Mouse (Mus musculus) heart, postnatal 10 days (tissue): ENCODE measurements at regions not wholly inside any gene's neighbourhood (a gene's known extent, or its start where the extent isn't known, plus 50 kb on each side); places are given as distances from the start of the nearest gene placed in this dataset.

Experiments
- DNase-seq, 2 experiments: peaks; one replicate each; pipeline ENCODE4 v3.0.0; 2021
- intact Hi-C: fragments of 180-260 bp; cut with DNase I; formaldehyde crosslinking; loops from one replicate; pipeline ENCODE4 v1.15.1; 2025

DNA sequence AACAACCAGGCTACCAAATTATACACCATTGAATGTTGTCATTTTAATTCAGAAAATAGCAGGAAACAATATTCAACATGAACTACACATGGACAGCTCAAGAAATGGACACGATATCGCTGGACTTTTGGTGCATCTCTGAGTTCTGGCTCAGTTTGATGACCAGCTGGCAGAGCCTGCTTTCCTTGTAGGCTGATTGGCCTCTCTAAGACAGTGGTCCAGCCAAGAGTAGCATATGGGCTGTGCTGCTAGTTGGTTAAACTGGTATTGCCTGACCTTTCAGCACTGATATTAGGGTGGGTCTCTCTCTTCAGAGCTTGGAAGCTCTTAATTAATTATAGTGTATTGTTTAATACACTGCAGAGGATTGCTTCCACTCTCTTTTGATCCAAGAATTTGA, 705.8 kb upstream of the Ddx18 start:
- intact Hi-C loops, result no loop called here
- no peak for DNase-seq

DNA sequence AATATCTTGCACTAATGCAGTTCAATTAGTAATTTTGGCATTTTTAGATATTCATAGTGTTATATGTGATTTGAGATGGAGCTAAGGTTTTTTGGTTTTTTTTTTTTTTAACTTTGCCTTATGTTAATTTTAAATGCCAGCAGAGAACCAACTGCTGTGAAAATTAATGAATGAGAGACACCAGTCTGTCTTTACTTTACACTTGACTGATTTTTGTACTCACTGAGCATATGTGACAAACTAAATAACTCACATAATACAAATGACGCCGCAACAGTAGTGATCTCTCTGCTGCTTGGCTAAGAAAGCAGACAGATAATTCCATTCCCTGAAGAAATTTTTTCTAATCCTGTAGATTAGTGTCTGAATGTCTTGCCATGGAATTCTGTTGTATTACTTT, 675.2 kb upstream of the Ddx18 start:
- intact Hi-C loops, result no loop called here
- no peak for DNase-seq

DNA sequence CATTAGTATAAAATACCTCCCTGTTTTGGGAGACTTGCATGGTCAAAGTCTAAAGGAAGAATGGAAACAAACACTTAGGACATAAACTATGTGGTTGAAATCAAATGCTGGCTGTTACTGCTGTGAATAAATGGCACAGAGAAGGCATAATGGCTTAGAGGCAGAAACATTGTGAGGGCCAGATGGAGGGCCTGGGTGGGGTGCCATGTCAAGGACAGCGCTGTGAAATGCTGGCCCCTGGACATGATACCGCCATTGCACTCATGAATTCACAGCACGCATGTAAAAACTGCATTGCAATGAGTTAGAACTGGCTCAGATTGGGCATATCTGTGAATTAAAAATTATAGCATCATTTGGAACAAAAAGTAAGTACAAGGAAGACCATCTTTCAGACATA, 673.7 kb upstream of the Ddx18 start:
- no peak for DNase-seq
- intact Hi-C loops, result no loop called here

DNA sequence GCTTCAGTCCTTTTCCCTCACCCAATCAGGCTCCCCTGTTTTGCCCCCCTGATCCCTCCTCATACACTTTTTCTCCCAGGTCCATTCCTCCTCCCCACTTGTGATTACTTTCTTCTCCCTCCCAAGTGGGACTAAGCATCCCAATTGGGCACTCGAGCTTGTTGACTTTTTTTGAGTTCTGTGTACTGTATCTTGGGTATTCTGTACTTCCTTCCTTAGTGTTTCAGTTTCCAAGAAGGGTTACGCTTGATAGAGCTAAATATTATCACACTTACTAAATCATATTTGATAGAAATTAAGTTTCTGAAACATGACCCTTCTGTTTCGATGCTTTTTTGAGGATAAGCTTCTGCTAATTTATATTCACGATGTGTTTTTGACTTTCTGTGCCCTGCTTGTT, 662.7 kb upstream of the Ddx18 start:
- intact Hi-C loops, result no loop called here
- no peak for DNase-seq

DNA sequence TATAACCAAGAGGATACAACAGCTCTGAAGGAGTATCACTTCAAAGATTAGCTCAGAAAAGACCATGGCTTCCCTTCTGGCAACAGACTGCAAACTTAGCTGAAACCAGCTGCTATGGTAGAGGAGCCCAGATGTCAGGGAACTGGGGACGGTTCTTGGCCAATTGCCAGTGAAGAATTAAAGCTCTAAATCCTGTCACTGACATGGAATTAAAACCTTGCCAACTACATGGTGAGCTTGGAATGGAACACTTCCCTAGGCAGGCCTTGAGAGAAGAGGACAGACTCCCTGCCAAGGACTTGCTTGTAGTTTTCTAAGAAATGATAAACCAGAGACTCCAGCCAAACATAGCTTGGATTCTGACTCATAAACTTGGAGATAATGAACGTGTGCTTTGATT, 644.7 kb upstream of the Ddx18 start:
- peak; percentile 17 to 35 for DNase-seq
- intact Hi-C loops, result no loop called here

DNA sequence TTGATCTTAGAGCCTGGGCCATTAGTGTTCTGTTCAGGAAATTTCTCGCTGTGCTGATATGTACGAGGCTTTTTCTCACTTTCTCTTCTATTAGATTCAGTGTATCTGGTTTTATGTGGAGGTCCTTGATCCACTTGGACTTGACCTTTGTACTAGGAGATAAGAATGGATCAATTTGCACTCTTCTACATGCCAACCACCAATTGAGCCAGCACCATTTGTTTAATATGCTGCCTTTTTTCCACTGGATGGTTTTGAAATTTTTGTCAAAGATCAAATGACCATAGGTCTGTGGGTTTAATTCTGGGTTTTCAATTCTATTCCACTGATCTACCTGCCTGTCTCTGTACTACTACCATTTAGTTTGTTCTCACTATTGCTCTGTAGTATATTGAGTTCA, 640.8 kb upstream of the Ddx18 start:
- no peak for DNase-seq
- intact Hi-C loops, result no loop called here

DNA sequence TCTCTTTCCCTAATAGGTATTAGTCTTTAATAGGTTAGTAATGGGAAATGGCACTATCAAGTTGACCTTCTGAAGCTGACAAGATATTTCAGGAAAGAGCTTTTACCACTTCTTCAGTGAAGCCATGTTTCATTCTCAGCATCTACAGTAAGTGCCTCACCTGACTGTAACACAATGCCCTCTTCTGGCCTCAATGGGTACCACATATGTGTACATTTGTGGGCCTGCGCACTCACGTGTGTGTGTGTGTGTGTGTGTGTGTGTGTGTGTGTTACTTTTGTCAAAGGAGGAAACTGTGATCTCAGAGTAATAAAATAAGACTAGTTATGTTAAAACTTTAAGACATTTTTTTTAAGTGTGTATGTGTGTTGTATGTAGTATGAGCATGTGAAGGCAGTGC, 601.8 kb upstream of the Ddx18 start:
- intact Hi-C loops, result no loop called here

DNA sequence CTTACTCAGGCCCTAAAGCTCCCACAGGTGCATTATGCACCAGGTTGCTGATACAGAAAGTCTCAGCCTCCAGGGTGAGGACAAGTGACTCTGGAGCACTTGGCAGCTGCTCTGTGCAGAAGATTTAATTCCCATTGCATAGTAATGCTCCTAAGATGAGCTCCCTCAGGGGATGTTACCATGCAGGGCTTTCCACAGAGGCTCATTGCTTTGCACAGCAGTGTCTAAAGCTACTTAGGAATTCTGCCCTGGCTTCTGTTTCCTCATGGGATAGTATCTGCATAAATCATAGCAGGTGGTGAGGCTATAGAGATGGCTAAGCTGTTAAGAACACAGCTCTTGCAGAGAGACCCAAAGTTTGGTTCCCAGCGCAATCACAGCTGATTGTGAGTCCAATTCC, 594.0 kb upstream of the Ddx18 start:
- intact Hi-C loops, result no loop called here
- DNase-seq, result no peak

More for the DNA sequence above, 601.8 kb upstream of the Ddx18 start:
- DNase-seq, result peak; percentile 0 to 2

DNA sequence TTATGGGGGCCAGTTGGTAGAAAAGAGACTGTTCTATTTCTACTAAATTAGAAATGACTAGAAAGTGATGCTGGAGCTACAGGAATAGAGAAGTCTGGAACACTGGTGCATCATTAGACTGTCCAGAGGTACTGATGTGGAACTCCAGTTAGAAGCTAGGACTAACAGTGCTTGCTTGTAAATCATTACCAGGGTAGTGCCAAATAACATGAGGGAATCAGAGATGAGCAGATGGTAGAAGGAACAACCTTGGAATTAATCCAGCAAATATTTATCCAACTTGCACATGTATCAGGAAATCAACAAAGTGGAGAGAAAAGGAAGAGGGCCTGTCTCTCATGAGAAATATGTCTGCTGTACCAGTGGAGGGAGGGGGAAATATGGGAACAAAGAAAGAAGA, 573.6 kb upstream of the Ddx18 start:
- no peak for DNase-seq
- intact Hi-C loops, result no loop called here

DNA sequence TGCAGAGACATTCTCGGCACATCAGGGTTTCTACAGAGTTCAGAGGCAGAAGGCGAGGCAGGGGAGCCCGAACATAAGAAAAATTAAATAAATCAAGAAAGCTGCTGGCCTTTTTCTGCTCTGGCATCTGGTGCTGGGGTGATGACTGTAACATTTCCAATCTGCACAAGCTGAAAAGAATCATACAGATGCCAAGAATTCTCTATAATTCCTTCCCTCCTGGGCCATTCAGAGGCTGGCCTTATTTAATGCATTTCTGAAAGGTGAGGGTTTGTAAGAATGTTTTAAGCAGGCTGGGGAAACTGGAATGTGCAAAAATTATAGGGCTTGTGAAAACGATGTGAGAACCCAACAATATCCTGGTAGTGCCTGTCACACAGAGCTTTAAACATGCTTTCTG, 556.2 kb upstream of the Ddx18 start:
- no peak for DNase-seq
- intact Hi-C loops, result no loop called here

DNA sequence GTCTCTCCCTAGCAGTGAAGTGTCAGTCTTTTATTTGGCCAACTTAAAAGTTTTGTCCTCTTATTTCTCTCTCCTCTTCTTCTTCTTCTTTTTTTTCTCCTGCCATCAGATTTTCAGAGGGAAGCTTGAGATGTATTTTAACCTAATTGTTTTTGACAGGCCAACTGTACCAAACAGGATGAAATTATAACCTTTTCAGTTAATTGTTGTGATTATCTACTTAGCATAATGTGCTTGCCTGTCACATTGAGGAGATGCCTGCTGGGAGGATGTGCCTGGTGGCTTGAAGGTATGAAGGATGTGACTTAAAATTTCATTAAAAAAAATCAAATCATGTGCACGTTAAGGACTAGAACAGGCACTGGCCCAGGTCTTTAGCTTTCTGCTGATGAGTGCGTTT, 527.9 kb upstream of the Ddx18 start:
- intact Hi-C loops, result no loop called here
- DNase-seq, result no peak

DNA sequence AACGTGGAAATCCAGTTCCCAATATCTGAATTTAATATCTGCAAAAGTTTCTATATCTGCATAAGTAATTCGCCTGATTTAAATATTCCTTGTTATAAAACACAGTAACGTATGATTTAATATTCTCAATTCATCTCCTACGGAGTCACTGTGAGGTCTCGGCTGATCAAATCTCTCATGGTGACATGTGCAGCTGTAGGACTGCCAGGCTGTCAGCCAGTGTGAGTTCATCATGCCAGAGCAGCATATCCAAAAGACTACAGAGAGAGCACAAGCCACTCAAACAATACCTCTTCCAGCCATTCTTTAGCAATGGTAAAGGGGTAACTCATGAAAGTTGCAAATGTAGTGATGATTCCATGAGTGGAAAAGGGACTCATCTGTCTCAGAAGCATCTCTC, 514.7 kb upstream of the Ddx18 start:
- intact Hi-C loops, result no loop called here

DNA sequence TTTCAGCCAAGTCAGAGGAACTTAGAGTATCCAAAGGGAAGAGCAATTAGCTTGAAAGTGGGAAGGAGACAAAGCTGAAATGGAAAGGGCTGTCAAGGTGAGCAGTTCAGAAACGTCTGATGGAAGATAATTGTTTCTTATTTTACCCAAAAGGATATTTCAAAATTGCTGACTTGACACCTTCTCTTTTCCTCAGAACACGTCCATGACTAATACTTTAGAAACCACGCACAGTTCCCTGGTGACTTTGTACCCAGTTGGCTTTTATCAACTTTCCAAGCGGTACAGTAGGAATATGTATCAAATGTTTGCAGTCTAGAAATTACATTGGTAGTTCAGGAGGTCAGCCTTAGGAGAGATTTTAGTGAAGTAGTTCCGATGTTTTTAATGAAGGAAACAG, 508.3 kb upstream of the Ddx18 start:
- DNase-seq, result no peak
- intact Hi-C loops, result no loop called here

More for the DNA sequence above, 514.7 kb upstream of the Ddx18 start:
- DNase-seq, result no peak

DNA sequence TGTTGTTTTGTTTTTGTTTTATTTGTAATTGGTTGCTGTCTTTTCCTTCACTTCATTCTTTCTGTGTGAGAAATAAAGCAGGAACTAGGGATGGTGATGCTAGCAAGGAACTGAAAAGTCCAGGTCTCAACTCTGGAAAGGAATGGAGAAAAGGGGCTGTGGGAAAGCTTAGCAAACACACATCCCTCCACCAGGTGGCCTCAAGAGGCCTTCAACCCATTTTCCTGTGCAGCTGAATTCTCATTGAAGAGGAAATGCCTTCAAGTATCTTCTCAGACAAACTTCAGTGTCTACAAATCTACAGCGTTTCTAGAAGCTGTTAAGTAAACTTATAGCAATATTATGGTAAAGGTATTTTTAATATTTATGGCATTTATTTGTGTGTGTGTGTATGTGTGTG, 487.4 kb upstream of the Ddx18 start:
- intact Hi-C loops, result no loop called here
- no peak for DNase-seq

DNA sequence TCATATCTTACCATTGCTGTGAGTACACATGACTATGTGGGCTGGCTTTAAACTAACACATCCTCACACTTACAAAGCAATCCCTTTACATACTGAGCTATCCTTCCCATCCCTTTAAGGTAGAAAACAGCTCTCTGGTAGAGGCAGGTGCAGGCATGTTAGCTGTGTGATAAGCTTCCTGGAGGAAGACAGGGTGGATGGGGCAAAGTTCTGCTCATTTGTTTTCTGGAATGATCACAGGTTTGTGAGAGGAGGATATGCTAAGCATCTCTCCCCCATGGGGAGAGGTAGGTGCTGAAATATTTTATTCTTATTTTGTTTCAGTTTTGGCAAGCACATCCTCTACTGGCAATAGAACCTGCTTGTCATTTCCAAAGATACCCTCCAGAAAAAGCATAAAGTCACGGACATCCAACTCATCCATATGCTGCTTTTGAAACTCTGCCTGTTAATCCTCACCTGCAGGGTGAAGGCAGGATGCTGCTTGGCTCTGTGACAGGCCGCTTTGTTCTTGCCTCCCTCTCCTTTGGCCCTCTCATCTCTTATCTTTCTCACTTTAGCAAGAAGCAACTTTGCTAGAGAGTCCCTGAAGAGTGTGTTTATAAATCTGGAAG, 480.4 kb upstream of the Ddx18 start:
- intact Hi-C loops, result no loop called here
- DNase-seq, result no peak

DNA sequence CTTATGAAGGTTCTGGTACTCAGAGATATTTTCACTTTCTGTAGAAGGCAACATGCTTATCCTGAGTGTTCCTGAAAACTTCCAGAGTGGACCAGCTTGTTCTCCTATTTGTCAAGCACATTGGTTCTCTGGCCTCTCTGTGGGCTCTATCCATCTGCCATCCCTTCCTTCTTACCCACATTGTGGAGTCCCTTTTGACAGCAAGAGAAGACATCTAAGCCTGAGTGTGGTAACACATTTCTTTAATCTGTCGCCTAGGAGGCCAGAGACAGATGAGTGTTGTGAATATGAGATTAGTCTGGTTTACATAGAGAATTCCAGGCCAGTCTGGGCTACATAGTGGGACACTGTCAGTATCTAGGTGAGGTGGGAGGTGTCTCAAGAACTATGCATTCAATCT, 476.1 kb upstream of the Ddx18 start:
- no peak for DNase-seq
- intact Hi-C loops, result no loop called here

DNA sequence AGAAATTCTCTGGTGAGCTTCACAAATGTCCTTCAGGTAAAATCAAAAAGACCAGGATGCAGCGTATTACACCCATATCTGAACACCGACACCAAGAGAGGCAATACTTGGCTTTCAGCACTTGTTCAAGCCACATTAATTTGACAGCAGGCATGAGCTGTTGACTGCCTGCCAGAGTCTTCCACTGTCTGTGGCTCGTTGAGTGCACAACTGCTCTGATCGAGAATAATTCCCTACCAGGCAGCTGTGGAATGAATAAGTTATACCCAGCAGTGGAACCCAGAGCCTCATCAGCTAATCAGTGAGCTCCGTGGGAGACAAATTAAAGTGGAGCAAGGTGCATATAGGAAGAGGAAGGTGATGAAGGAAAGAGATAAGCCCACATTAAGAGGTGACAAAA, 475.3 kb upstream of the Ddx18 start:
- DNase-seq, result no peak
- intact Hi-C loops, result no loop called here

DNA sequence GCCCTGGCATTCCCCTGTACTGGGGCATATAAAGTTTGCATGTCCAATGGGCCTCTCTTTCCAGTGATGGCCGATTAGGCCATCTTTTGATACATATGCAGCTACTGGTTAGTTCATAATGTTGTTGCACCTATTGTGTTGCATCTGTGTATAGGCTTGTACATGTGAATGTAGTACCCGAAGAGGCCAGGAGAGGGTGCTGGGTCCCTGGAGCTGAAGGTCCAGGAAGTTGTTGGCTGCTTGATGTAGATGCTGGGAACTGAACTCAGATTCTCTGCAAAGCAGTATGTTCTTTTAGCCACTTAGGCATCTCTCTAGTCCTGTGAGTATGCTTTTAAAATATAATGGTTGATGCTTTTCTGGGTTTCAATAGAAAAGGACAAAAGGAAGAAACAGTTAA, 440.0 kb upstream of the Ddx18 start:
- DNase-seq, result no peak
- intact Hi-C loops, result no loop called here

DNA sequence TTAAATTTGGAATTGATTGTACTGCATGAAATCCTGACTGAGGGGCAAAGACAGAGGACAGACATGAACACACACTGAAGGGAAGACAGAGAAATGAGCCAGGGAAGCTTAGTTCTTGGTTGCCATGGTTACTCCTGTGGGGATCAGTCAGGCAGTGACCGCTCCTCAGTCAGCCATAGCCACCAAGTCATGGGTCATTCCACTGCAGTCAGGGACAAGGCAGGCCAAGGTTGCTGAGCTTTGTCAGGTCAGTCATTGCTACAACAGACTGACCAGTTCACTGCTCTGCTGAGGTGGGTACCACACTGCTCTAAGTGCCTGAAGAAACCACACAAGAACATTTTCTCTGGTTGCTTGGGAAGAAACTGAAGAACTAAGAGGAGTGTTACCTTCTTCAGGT, 428.7 kb upstream of the Ddx18 start:
- DNase-seq, result no peak
- intact Hi-C loops, result no loop called here

DNA sequence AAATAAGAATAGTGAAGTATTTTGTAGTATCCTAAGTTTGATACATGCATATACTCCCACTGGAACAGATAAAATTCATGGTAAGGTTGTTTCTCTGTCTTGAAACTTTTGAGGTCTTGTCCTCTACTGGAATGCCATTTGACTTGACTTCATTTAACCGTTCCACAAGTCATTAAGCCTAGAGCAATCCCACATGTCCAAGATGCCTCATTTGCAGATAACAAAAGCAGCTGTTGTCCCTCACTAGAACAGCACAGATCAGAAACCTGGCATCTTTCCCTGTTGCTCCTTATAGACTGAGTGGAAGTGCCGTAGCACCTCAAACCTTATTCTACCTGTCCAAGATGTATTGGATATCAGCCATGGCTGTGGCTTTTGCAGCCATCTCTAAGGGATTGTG, 422.9 kb upstream of the Ddx18 start:
- intact Hi-C loops, result no loop called here
- no peak for DNase-seq

DNA sequence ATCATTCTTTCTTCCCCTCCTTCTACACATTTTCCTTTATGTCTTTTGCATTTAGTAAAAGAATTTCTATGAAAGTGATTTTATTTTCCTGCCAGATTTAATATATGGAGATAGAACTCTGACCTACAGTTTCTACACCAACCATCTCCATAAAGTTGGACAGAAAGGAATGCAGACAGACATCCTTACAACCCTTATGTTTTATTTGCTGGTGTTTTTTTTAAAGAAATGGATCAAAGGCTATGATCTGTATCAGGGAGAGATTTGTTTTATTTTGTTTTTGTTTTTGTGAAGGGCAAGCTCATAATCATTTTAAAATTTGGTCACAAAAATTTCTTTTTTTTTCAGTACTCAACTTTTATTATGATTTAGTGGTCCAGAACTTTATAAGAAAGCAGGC, 391.2 kb upstream of the Ddx18 start:
- no peak for DNase-seq
- intact Hi-C loops, result no loop called here

DNA sequence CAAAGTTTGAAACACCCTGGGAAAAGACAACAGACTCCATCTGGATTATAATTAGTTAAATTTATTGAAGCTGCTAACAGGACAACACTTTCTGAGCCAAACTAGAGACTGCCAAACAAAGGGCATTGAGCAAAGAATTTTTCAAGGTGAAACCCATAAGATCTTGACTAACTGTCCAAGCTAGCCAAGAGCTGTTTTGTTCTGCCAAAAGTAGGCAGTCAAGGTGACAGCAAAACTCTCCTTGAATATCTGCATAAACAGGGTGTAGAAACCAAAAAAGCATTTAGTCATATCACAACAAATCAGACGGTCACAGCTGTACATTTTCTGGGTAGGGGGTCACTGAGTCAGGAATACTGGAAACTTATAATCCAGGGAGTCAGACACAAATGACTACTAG, 368.1 kb upstream of the Ddx18 start:
- DNase-seq, result no peak
- intact Hi-C loops, result no loop called here
